Mouse (Mus musculus): Measurements from ENCODE around the gene Pctp. TPM values are rescaled to one million over a fixed set of nuclear protein-coding genes. Genes with fewer than 3 reads are reported as not detected.

The Pctp gene
- 1 to 10 TPM; 3.0 TPM for total RNA-seq (2021)
- long read RNA-seq, experiment 1, partial matches to known transcripts = 0 of 1 reads
- long read RNA-seq, experiment 1, other reads (novel, unspliced or antisense) = 1 of 1 reads
- long read RNA-seq, experiment 2, partial matches to known transcripts = 0 of 4 reads
- long read RNA-seq, experiment 2, other reads (novel, unspliced or antisense) = 1 of 4 reads

- peak; percentile 63 to 68 for DNase-seq
- intact Hi-C loops (cut with DNase I) = no loop called here
Observed at GRCm38 (mm10) chr11:90002231-90002986, at the start of gene Pctp. TSS of gene Pctp (minus strand) at chr11:90002894.

GRCm38 (mm10) chr11:90050016-90050415, 47.3 kb upstream of the Pctp start:
- intact Hi-C loops (cut with DNase I) = no loop called here
- no peak for DNase-seq

- DNase-seq = no peak
Observed at GRCm38 (mm10) chr11:90047271-90047670, 44.6 kb upstream of the Pctp start.

DNA sequence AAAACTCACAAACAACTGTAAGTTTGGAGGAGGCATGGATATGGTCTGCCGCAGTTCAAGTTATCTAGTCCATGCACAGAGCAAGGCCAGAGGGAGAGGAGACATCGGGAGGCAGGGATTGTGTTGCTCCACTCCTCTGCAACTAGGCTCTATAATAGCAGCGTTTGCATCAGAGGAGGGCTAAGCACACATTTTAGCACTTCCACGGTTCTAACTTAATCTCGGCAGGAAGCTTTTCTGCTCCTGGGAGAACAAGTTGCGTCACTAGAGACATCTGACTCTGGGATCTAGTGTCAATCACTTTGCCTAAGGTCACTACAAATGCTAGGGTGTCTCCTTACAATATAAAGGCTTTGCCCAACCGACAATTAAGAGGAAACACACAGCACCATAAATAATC, 43.5 kb upstream of the Pctp start:
- intact Hi-C loops (cut with DNase I) = loop anchor here (2.0 kb wide), 1 partner anchor 25 kb away; no protein-coding TSS in a partner anchor
- no peak for DNase-seq

More at GRCm38 (mm10) chr11:90047271-90047670, 44.6 kb upstream of the Pctp start:
- intact Hi-C loops (cut with DNase I) = loop anchor here (2.0 kb wide), 1 partner anchor 24 kb away; no protein-coding TSS in a partner anchor

- intact Hi-C loops (cut with DNase I) = no loop called here
- no peak for DNase-seq
Observed at GRCm38 (mm10) chr11:90044459-90044858, 41.8 kb upstream of the Pctp start.

DNA sequence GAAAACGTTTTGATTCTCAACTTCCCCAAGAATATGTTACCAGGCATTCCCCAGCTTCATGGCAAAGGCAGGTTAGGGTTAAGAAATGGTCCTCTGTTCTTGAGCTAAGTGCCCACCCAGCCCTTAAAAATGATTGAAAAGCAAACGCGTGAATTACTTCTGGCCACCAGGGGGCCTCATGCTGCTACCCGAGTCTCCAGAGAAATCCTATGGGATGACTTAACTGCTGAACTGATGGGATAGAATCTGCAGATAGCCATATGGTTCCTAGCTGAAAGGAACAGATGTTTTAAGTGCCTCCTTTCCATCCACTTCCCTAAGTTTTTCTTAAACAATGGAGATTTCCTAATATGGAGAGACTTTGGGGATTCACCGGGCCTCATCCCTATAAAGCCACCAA, 35.3 kb upstream of the Pctp start:
- intact Hi-C loops (cut with DNase I) = loop anchor here (5.0 kb wide), 1 partner anchor 129 kb away; no protein-coding TSS in a partner anchor
- DNase-seq = peak in 1 of 2 experiments; percentile 23

- intact Hi-C loops (cut with DNase I) = loop anchor here (5.0 kb wide), 1 partner anchor 131 kb away; no protein-coding TSS in a partner anchor
- no peak for DNase-seq
Observed at GRCm38 (mm10) chr11:90036416-90036815, 33.7 kb upstream of the Pctp start.

GRCm38 (mm10) chr11:90035532-90035931, 32.8 kb upstream of the Pctp start:
- DNase-seq = no peak
- intact Hi-C loops (cut with DNase I) = loop anchor here (5.0 kb wide), 1 partner anchor 132 kb away; no protein-coding TSS in a partner anchor

GRCm38 (mm10) chr11:90034646-90035045, 32.0 kb upstream of the Pctp start:
- DNase-seq = no peak
- intact Hi-C loops (cut with DNase I) = loop anchor here (5.0 kb wide), 1 partner anchor 133 kb away; no protein-coding TSS in a partner anchor

DNA sequence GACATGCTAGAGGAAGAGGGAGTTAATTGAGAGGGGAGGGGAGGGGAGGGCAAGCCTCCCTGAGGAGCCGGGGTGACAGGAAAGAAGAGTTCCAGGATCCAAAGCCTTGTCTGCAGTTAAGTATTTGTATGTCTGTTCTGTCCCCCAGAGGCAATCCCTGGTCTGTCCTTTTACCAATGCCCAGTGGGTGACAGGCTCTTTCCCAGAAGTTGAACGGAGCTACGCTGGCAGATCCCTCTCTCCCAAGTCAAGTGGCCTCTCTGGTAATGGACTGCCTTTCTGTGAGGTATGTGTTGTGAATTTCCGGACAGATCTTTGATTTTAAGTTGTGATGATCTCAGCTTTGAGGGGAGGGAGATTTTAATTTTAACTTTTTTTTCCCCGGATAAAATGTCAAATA, 30.7 kb upstream of the Pctp start:
- intact Hi-C loops (cut with DNase I) = no loop called here
- DNase-seq = no peak

GRCm38 (mm10) chr11:90032807-90033206, 30.1 kb upstream of the Pctp start:
- intact Hi-C loops (cut with DNase I) = no loop called here
- DNase-seq = no peak

- intact Hi-C loops (cut with DNase I) = no loop called here
- DNase-seq = no peak
Observed at GRCm38 (mm10) chr11:90031076-90031475, 28.4 kb upstream of the Pctp start.

GRCm38 (mm10) chr11:90030557-90030956, 27.9 kb upstream of the Pctp start:
- DNase-seq = peak in 1 of 2 experiments; percentile 36
- intact Hi-C loops (cut with DNase I) = no loop called here

- intact Hi-C loops (cut with DNase I) = no loop called here
Observed at GRCm38 (mm10) chr11:90029841-90030398, 27.2 kb upstream of the Pctp start, which contains the start of gene Tmem100. TSS of gene Tmem100 (plus strand) at chr11:90030348.

GRCm38 (mm10) chr11:90029354-90029753, 26.7 kb upstream of the Pctp start:
- intact Hi-C loops (cut with DNase I) = no loop called here

More at GRCm38 (mm10) chr11:90029841-90030398, 27.2 kb upstream of the Pctp start, which contains the start of gene Tmem100:
- no peak for DNase-seq

DNA sequence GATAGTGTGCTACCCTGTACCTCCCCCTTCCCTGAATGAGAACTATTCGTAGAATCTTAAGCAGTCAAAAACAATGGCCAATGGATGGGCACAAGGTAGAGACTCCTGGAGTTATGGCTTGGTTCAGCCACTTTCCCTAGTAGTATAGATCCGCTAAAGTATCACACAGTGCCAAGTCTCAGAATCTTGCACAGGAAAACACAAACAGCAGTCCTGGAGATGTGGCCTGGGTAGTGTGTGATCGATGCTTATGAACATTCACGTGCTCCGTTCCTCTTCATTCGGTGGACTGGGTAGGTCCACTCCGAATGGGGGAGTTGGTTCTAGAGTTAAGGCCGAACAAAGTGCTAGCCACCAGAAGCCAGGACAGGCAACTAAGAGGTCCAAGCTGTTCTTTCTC, 26.1 kb upstream of the Pctp start:
- intact Hi-C loops (cut with DNase I) = no loop called here

More at GRCm38 (mm10) chr11:90029354-90029753, 26.7 kb upstream of the Pctp start:
- peak; percentile 56 to 66 for DNase-seq

DNA sequence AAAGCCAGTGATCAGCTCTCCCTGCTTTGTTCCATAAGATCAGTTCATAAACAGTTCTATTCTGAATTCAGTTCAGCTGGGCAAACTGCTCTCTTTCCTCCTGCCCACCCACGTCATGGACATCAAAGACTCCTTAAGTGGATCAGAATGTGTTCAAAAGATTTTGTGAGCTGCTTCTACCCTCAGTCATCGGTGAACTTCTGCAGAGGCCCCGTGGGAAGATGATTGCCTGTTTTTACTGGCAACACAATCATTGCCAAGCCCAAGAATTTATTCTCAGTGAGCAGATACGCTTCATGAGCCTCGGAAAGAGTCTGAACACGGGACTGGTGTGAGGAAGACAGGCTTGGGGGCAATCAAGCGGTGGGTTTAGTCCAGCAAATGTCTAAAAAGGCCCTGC, 24.5 kb upstream of the Pctp start:
- intact Hi-C loops (cut with DNase I) = no loop called here

More for the DNA sequence above, 26.1 kb upstream of the Pctp start:
- DNase-seq = no peak

GRCm38 (mm10) chr11:90026802-90027174, 24.1 kb upstream of the Pctp start:
- intact Hi-C loops (cut with DNase I) = no loop called here
- no peak for DNase-seq

More for the DNA sequence above, 24.5 kb upstream of the Pctp start:
- DNase-seq = no peak

DNA sequence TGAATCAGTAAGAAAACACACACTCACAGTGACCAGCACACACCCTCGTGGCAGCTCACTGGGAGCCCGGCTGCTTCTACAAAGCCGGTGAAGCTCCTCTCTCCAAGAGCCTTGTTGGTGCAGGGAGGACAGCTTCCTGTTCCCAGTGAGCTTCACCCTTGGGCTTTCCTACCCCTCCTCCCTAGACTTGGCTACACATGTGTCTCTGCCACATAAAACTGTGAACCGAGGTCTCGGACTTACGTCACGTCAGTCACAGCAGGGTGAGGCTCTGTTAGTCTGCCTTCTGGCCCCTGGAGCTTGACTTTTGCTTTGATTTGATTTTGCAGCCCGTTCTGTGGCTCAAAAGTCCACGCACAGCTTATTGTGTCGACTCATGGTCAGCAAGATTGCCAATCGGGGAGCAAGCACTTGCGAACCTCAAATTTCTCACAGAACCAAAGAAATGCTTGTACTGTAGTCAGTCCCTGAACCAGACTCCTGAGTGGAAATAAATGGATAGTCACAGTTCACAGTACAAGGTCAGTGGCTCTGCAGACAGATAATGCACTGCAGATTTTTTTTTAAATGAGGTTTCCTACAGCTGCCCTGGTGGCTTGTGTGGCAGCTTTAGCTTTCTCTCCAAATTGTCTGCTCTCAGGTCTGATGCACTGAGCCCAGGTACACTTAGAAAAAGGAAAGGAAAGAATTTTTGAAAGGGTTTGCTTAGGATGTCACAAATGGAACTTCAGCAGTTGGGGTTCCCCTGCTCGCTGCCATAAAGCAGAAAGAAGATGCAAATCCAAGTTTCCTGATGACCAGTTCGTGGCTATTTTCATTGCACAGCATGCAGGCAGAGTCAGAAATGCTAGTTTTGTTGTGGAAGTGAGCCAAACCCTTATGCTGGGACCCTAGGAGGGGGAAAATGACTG, 23.5 kb upstream of the Pctp start:
- DNase-seq = no peak
- intact Hi-C loops (cut with DNase I) = no loop called here

DNA sequence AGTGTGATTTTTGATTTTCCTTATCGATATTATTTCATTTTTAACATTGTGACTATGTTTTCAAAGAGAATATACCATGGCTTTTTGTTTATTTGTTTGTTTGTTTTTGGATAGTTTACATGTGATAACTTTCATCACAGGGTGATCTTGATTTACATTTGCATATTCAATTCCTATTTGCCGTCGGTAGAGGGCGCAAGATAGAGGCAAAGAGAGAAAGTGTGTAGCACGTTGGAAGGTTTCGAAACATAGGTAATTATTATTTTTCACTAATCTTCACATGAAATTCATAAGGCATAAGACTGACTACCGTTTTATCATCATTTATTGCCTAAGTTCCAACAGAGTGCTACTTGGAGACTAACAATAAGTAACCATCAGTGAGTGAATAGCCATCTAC, 16.5 kb upstream of the Pctp start:
- intact Hi-C loops (cut with DNase I) = no loop called here
- no peak for DNase-seq

Measured in gastrocnemius, postnatal 36 days (tissue).